Mouse (Mus musculus) forebrain, embryonic 13.5 days (tissue): ENCODE results near the gene 5730596B20Rik. TPM values are rescaled to one million over a fixed set of nuclear protein-coding genes. Genes with fewer than 3 reads are reported as not detected.

Experiments used
- ATAC-seq: fragments of 200-750 bp; cut with Nextera tagmentation; 2 replicates; pipeline ENCODE4 v1.8.0; 2017
- H3K27ac ChIP-seq: fragments of 300-500 bp; sonication (generic); 2 replicates; pipeline ENCODE4 v1.5.1; 2015; ENCODE audit warnings: inconsistent platforms, mild to moderate bottlenecking, moderate library complexity
- H3K27me3 ChIP-seq: fragments of 300-500 bp; sonication (generic); 2 replicates; pipeline ENCODE4 v1.6.1; 2015; ENCODE audit warnings: mild to moderate bottlenecking, inconsistent platforms
- H3K36me3 ChIP-seq: fragments of 300-500 bp; sonication (generic); 2 replicates; pipeline ENCODE4 v1.6.1; 2015; ENCODE audit warnings: mild to moderate bottlenecking, inconsistent platforms; ENCODE audit not compliant: poor library complexity, severe bottlenecking
- H3K4me1 ChIP-seq: fragments of 300-500 bp; sonication (generic); 2 replicates; pipeline ENCODE4 v1.6.1; 2015; ENCODE audit warnings: inconsistent platforms
- H3K4me2 ChIP-seq: fragments of 300-500 bp; sonication (generic); 2 replicates; pipeline ENCODE4 v1.6.1; 2015; ENCODE audit warnings: inconsistent platforms, mild to moderate bottlenecking, moderate library complexity
- H3K4me3 ChIP-seq: fragments of 300-500 bp; sonication (generic); 2 replicates; pipeline ENCODE4 v1.5.1; 2015; ENCODE audit warnings: mild to moderate bottlenecking, inconsistent platforms
- H3K9ac ChIP-seq: fragments of 300-500 bp; sonication (generic); 2 replicates; pipeline ENCODE4 v1.6.1; 2015; ENCODE audit warnings: mild to moderate bottlenecking, inconsistent platforms
- H3K9me3 ChIP-seq: fragments of 300-500 bp; sonication (generic); replicated peaks from 2 replicates; pipeline ENCODE4 v1.6.1; 2016; ENCODE audit warnings: inconsistent platforms
- WGBS: fragments of 180-500 bp; shearing (Covaris S2); methylation state at CpG from one replicate; pipeline ENCODE4 v1.1.7; 2015; 5-methylcytosine and 5-hydroxymethylcytosine counted together
- polyA plus RNA-seq: library from polyadenylated mRNA; unstranded; fragments of >200 nt; fragmentation: Nextera tagmentation; extraction: Ambion mirVana; gene quantifications from 2 replicates; pipeline ENCODE4 v1.2.1, GENCODE M21; 2015

5730596B20Rik gene
- not detected in 2 replicates for polyA plus RNA-seq

DNA sequence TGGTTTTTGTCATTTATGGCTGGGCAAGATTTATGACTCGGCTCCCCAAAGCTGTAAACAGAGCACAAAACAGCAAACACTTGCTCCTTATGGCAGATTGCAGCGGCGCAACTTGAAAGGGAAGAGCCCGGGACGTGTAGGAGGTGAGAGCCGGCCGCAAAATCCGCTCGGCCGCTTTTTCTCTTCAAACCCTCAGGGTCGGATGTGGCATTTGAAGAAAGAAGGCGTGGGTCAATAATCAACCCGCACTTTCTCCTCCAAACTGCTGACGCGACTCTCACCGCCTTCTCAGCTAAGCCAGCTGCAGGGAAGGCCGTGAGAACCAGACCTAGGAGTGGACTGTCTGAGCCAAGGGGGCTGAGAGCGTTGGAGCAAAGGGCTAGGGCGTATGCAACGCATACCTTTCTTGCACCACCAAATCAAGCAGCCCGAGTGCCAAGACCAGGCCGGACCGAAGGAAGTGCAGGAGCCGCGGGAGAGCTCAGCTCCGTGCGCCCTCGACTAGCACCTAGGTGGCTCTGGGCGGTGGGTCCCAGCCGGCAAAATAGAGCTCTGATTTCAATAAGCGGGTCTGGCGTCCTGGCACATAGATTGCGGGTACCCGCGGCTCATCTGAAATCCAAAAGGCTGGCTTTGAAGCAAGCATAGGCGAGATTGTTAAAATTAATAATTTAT lies at the start of gene 5730596B20Rik:
TSS of gene 5730596B20Rik (plus strand) at position 438 of the 675 bp plus-strand sequence.
- H3K4me1 ChIP-seq, result peaks cover 7% of the 10 kb centered on the region; the same call in 1 of the 2 replicates
- H3K36me3 ChIP-seq, result no peaks in the 10 kb centered on the region
- under 1% methylated on average over 36 of the region's 36 CpGs for WGBS

DNA sequence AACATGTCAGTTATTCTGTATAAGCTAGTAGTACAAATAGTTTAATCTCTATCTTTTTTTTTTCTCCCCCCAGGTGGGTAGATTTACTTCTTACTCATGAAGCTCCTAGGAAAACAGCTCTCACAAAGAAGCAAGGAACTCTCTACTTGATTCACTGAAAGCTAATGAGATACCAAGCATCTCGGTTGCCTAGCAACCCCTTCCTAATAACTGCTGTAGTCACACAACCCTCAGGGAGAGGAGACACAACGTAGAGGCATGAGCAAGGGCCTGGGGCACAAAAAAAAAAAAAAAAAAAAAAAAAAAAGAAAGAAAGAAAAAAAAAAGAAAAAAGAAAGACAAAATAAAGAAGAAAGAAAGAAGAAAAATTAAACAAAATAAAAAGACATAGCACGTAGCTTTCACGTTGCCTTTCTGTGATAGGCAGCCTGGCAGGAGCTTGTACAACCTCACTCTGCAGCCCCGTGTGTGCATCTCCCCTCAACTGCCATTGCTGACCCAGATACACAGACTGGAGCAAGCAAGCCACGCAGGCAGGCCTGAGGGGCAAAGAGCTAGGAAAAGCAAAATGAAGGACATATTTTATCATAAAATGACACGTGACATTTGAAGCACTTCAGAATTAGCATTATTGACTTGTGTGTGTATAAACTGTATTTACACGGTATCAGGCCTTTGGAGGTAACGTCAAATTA lies 39.3 kb upstream of the 5730596B20Rik start:
- H3K36me3 ChIP-seq, result no peaks in the 10 kb centered on the region
- H3K4me3 ChIP-seq, result no peak overlapping the region
- H3K9ac ChIP-seq, result no peak overlapping the region
- 50% methylated on average over 9 of the region's 9 CpGs for WGBS
- 0 out of 2 replicates have a peak, but pooled peaks cover 5% of the 10 kb centered on the region for H3K4me1 ChIP-seq
- H3K9me3 ChIP-seq, result no peaks in the 10 kb centered on the region
- H3K4me2 ChIP-seq, result no peak overlapping the region
- no peak overlapping the region for H3K27ac ChIP-seq
- no peak for ATAC-seq
- H3K27me3 ChIP-seq, result peaks cover 3% of the 10 kb centered on the region; the same call in 1 of the 2 replicates

More for the DNA sequence above, at the start of gene 5730596B20Rik:
- H3K4me3 ChIP-seq, result no peak within 1 kb of the TSS
- H3K9me3 ChIP-seq, result no peaks in the 10 kb centered on the region
- H3K9ac ChIP-seq, result no peak within 1 kb of the TSS
- peaks cover 99% of the 10 kb centered on the region for H3K27me3 ChIP-seq
- ATAC-seq, result no peak
- H3K4me2 ChIP-seq, result no peak within 1 kb of the TSS
- H3K27ac ChIP-seq, result no peak within 1 kb of the TSS

DNA sequence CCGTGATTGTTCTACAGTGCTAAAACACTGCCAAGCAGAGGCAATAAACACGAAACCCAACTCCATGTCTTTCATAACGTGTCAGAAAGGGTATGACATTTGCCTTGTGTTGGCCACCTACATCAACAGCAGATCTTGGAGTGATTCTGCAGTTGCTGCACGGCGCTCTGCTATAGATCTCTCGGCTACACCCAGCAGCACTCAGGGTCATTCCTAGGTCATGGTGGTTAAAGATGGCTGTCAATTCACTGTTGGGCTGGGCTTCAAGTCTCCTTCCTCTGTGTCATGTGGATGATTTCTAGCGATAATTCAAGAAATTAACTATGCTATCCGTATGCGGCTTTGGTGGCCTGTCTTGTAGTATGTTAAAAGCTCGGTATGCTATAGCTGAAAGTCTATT lies 38.7 kb upstream of the 5730596B20Rik start:
- H3K4me2 ChIP-seq, result no peak overlapping the region
- ATAC-seq, result no peak
- 0 out of 2 replicates have a peak, but pooled peaks cover 5% of the 10 kb centered on the region for H3K4me1 ChIP-seq
- no peaks in the 10 kb centered on the region for H3K9me3 ChIP-seq
- H3K27me3 ChIP-seq, result peaks cover 8% of the 10 kb centered on the region
- no peak overlapping the region for H3K4me3 ChIP-seq
- H3K36me3 ChIP-seq, result no peaks in the 10 kb centered on the region
- WGBS, result 79% methylated on average over 10 of the region's 10 CpGs
- H3K9ac ChIP-seq, result no peak overlapping the region
- no peak overlapping the region for H3K27ac ChIP-seq

DNA sequence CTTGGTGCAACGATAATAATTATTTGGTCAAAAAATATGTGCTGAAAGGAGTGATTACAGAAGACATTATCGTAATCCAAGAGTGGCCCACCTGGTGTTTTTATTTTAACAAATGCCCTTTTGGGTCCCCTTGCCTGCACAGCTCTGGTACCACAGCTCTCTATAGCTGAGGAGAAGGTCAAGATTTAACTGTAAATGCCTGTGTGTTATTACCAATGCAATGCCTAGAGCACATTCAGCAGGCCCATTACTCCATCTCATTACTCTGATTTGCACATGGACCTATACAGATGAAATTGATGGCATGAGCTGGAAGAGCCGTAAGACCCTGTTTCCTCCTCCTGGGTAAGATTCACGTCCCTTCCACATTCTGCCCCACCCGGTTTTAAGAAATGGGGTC lies 38.2 kb upstream of the 5730596B20Rik start:
- Histone ChIP-seq H3K4me2 (no peak overlapping the region), H3K9me3 (no peaks in the 10 kb centered on the region), H3K9ac (no peak overlapping the region), H3K4me1 (0 out of 2 replicates have a peak, but pooled peaks cover 5% of the 10 kb centered on the region), H3K36me3 (no peaks in the 10 kb centered on the region), H3K4me3 (no peak overlapping the region), H3K27me3 (peaks cover 10% of the 10 kb centered on the region), H3K27ac (no peak overlapping the region)
- 90% methylated on average over 5 of the region's 5 CpGs for WGBS
- ATAC-seq, result no peak

DNA sequence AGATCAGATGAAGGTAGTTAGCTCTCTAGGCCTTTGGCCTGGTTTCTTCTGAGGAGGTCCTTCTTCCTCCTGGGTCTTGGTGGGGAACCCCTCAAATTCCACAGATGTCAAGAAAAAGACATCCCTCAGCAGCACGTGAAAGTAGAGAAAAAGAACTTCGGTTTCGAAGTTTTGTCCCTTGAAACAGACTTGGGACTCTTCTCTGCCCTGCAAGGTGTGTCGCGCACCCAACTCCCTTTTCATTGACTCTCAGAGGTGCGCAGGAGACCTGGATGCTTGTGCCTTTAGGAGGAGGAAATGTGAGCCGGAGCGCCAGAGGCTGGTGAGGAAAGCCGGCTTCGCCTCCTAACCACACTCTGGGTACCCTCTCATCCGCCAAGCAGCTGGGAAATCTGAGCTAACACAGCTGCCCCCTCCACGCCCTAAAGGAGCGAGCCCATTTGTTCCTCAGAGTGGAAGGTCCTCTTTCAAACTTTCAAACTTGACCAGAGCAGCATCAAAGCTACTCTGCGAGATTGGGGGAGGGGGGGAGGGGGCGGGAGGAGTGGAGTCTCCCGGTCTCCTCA lies 26.8 kb upstream of the 5730596B20Rik start:
- no peaks in the 10 kb centered on the region for H3K4me1 ChIP-seq
- 3% methylated on average over 16 of the region's 16 CpGs for WGBS
- H3K4me2 ChIP-seq, result no peak overlapping the region
- peaks cover 94% of the 10 kb centered on the region for H3K27me3 ChIP-seq
- no peak overlapping the region for H3K9ac ChIP-seq
- H3K9me3 ChIP-seq, result peaks cover 5% of the 10 kb centered on the region; the same call in 1 of the 2 replicates
- no peak overlapping the region for H3K4me3 ChIP-seq
- H3K27ac ChIP-seq, result no peak overlapping the region
- ATAC-seq, result no peak
- no peaks in the 10 kb centered on the region for H3K36me3 ChIP-seq

DNA sequence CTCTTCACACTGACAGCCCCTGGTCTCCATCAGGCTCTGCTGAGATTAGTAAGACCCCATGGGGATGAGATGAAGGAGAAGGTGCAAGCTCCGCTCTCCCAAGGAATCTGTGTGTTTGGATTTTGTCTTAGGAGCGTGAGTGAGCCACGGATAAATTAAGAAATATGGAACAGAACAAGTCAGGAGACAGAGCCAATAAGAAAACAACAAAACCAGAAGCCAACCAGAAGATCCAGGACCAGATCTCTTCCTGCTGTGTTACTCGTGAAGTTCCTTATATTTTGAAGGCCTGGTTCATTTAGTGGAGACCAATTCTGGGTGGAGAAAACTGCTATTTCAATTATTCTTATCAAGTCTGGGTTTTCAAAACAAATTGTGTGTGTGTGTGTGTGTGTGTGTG lies 25.7 kb upstream of the 5730596B20Rik start:
- Histone ChIP-seq H3K4me1 (no peaks in the 10 kb centered on the region), H3K36me3 (no peaks in the 10 kb centered on the region), H3K9ac (no peak overlapping the region), H3K27ac (no peak overlapping the region), H3K4me2 (no peak overlapping the region), H3K27me3 (peaks cover 99% of the 10 kb centered on the region), H3K9me3 (peaks cover 5% of the 10 kb centered on the region; the same call in 1 of the 2 replicates), H3K4me3 (no peak overlapping the region)
- 1% methylated on average over 4 of the region's 4 CpGs for WGBS
- ATAC-seq, result no peak

DNA sequence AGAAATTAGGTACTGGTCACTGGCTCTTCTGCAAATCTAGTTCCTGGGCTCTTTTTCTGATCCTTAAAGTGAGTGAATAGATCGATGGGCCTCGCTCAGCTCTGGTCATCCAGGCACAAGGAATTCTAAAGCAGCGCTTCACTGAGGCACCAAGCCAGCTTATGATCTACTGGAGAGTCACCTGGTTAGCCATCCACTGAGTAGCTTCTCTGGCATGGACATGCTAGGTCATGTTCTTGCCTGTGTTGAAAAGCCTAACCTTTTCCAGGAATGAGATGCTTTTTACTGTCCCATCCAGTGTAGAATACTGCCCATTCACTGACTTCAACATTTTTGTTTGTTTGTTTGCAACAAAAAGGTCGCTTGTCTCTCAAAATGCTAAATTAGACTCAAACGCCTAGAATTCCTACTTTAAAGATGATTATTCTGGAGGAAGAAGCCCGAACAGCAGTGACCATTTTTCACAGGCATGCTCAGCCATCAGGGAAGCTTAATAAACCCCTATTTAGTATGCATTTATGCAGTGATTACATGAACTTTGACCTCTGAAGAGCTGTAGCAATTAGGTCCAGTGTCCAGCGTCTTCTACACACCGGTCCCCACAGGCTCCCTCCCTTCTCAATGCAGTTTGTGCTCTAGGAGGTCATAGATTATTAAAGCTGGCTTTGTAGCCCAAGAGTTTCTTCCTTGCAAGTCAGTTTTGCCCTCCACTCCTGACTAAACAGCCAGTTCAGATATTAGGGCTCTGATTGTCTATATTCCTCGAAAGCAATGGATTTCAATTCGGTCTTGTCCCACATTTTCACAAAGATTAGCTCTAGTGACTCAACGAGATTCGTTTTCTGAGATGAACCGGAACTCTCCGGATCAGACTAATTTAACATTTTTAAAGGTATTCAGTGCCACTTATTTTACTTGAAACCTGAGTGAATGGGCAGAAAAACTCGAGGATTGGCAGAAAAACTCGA lies 24.8 kb upstream of the 5730596B20Rik start:
- 1% methylated on average over 16 of the region's 16 CpGs for WGBS
- Histone ChIP-seq H3K9ac (no peak overlapping the region), H3K4me1 (no peaks in the 10 kb centered on the region), H3K4me2 (no peak overlapping the region), H3K27me3 (peaks cover 99% of the 10 kb centered on the region), H3K36me3 (no peaks in the 10 kb centered on the region), H3K4me3 (no peak overlapping the region), H3K27ac (no peak overlapping the region), H3K9me3 (peaks cover 5% of the 10 kb centered on the region; the same call in 1 of the 2 replicates)
- no peak for ATAC-seq

DNA sequence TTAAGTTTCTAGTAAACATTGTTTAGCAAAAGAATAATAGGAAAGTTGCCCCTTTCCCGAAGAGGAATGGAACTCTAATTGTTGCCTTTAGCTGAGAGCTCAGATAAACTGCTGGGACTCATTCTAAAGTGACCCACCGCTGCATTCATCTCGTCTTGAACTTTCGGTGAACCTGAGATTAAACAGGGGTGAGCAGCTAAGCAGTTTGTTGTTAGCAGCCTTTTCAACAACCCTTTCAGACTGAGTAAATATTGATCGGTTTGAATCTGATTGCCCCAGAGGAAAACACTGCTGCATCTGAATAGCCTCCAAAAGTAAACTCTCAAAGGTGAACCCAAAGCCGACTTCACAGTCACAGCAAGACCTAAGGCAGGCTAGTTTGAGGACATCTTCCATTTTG lies 24.0 kb upstream of the 5730596B20Rik start:
- Histone ChIP-seq H3K4me3 (no peak overlapping the region), H3K27me3 (peaks cover 99% of the 10 kb centered on the region), H3K4me1 (peaks cover 4% of the 10 kb centered on the region), H3K4me2 (no peak overlapping the region), H3K36me3 (no peaks in the 10 kb centered on the region), H3K9ac (no peak overlapping the region), H3K27ac (no peak overlapping the region), H3K9me3 (peaks cover 5% of the 10 kb centered on the region; the same call in 1 of the 2 replicates)
- ATAC-seq, result no peak
- WGBS, result under 1% methylated on average over 6 of the region's 6 CpGs

DNA sequence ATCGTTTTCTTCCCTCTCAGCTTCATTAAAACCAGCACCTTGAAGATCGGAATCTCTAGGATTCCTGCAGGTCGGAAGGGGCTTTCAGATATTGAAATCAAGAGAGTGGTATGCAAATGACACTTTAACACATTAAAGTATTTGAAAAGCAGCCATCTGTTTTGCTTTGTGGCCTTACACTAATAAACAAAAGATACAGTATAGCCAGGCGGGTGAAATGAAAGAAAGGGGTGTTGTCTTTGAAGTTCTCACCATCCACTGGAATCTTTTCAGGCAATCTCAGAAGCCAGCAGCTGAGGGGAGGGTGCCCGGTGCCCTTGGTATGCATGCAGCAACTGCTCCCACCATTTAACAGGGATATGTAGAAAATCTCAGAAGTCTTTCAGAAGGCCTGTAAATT lies 23.3 kb upstream of the 5730596B20Rik start:
- no peak for ATAC-seq

DNA sequence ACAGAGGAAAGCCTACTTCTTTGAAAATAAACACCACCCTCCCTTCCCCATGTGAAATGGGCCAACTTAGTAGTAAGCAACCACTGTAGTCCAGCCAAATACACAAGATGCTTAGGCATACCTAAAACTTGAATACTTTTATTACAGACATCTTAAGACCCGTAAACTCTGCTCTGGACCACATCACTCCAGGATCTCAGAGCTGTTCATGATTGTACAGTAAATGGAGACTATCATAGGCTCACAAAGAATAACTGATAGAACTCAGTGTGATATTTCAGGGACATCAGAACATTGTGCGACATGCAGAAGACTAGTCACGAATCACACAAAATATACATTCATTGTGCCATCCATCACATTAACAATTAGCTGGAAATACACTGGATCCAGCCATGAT lies 21.8 kb upstream of the 5730596B20Rik start:
- Histone ChIP-seq H3K36me3 (no peaks in the 10 kb centered on the region), H3K9ac (no peak overlapping the region), H3K4me3 (no peak overlapping the region), H3K27me3 (peaks cover 100% of the 10 kb centered on the region), H3K27ac (no peak overlapping the region), H3K4me1 (peaks cover 14% of the 10 kb centered on the region), H3K4me2 (no peak overlapping the region), H3K9me3 (no peaks in the 10 kb centered on the region)
- 33% methylated on average over 3 of the region's 3 CpGs for WGBS
- ATAC-seq, result no peak

More for the DNA sequence above, 23.3 kb upstream of the 5730596B20Rik start:
- H3K4me2 ChIP-seq, result no peak overlapping the region
- H3K36me3 ChIP-seq, result no peaks in the 10 kb centered on the region
- H3K9ac ChIP-seq, result no peak overlapping the region
- H3K27me3 ChIP-seq, result peaks cover 100% of the 10 kb centered on the region
- H3K4me1 ChIP-seq, result peaks cover 12% of the 10 kb centered on the region
- H3K4me3 ChIP-seq, result no peak overlapping the region
- H3K27ac ChIP-seq, result no peak overlapping the region
- WGBS, result 3% methylated on average over 5 of the region's 5 CpGs
- peaks cover 5% of the 10 kb centered on the region; the same call in 1 of the 2 replicates for H3K9me3 ChIP-seq

DNA sequence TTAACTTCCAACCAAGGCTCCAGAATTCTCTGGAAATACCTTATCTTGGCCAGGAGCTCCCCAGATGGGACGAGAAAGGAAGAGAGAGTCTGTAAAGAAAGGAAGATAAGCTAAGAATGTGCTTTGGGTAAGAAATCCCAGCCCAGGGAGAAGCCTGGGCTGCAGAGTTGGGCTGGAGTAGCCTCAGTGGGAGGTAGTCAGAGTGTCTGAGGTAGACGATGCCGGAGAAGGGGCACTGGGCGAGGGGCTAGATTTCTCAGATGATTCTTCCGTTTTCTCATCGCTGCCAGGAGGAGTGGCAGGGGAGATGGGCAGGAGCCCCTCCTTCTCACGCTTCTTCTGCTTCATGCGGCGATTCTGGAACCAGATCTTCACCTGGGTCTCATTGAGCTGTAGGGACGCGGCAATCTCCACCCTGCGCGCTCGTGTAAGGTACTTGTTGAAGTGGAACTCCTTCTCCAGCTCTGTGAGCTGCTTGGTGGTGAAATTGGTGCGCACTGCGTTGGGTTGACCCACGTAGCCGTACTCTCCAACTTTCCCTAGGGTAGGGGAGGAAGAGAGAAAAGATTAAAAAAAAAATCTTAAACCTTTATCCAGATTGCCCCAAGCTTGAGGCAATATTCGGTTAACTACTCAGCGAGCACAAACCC lies 20.6 kb upstream of the 5730596B20Rik start:
- Histone ChIP-seq H3K36me3 (no peaks in the 10 kb centered on the region), H3K4me3 (no peak overlapping the region), H3K4me1 (peaks cover 17% of the 10 kb centered on the region), H3K9ac (no peak overlapping the region), H3K27me3 (peaks cover 100% of the 10 kb centered on the region), H3K27ac (no peak overlapping the region), H3K9me3 (no peaks in the 10 kb centered on the region), H3K4me2 (no peak overlapping the region)
- 1% methylated on average over 20 of the region's 20 CpGs for WGBS
- ATAC-seq, result no peak
